ENCODE assay signal across 12 mouse cellular contexts in genomic region chr15:83418685-83419084, GRCm38 (mm10). TPM values are rescaled to one million over a fixed set of nuclear protein-coding genes. Genes with fewer than 3 reads are reported as not detected.
DNase-seq lines count a peak whose midpoint lies in the region; ATAC-seq and TF ChIP-seq lines count a peak whose summit lies in the region.
"Had no signal": no experiment of that assay in that cellular context is flagged by ENCODE, and none has a peak within 500 bp of the region (broad histone marks: within the 10 kb centered on the region; RNA-seq: fewer than 3 reads in every experiment).

No protein-coding gene starts in this region.

- no peak for TF ChIP-seq EP300 in liver, postnatal 0 days (IDR thresholded peaks at IDR 0.05; ENCODE audit: low read depth)

- TF ChIP-seq CTCF in liver, postnatal 0 days (IDR thresholded peaks at IDR 0.05; ENCODE audit: low read depth) = no peak

- H3K36me3 ChIP-seq in heart, embryonic 11.5 days (ENCODE audit: control insufficient read depth, insufficient read depth, low read length) = no peaks in the 10 kb centered on the region
- H3K36me3 ChIP-seq in liver, postnatal 0 days (replicated peaks; ENCODE audit: insufficient read depth, low read length) = no peaks in the 10 kb centered on the region
- H3K36me3 ChIP-seq: embryonic facial prominence, embryonic 10.5 days; limb, embryonic 12.5 days had no signal

- H3K27ac ChIP-seq in heart, embryonic 11.5 days (ENCODE audit: low read depth, low read length) = no peak overlapping the region
- H3K27ac ChIP-seq in liver, postnatal 0 days (ENCODE audit: low read depth) = 0 out of 2 replicates have a peak overlapping the region, but pooled peaks have one; percentile 35
- H3K27ac ChIP-seq: embryonic facial prominence, embryonic 10.5 days; limb, embryonic 12.5 days had no signal

- 0 out of 2 replicates have a peak overlapping the region, but pooled peaks have one; percentile 8 for H3K9ac ChIP-seq in heart, embryonic 11.5 days (ENCODE audit: low read depth, low read length)
- no peak overlapping the region for H3K9ac ChIP-seq in liver, postnatal 0 days (replicated peaks)
- H3K9ac ChIP-seq: limb, embryonic 12.5 days had no signal

- no peak for ATAC-seq in heart, embryonic 11.5 days (replicated peaks; ENCODE audit: insufficient number of reproducible peaks, low FRiP score, low TSS enrichment)
- no peak for ATAC-seq in liver, postnatal 0 days
- ATAC-seq: intestine, postnatal 0 days had no signal

- H3K4me2 ChIP-seq in heart, embryonic 11.5 days = no peak overlapping the region
- H3K4me2 ChIP-seq in liver, postnatal 0 days (ENCODE audit: low read depth, low read length) = no peak overlapping the region
- H3K4me2 ChIP-seq: limb, embryonic 12.5 days had no signal

- DNase-seq in heart, postnatal 10 days = no peak
- DNase-seq in left cerebral cortex, postnatal 36 days (ENCODE audit: low spot score in 2 of 2) = peak; percentile 16 to 25
- DNase-seq in left cerebral cortex, postnatal 25 days (ENCODE audit: low spot score in 2 of 2) = no peak
- peak; percentile 70 for DNase-seq in gonadal fat pad, adult 2 months (ENCODE audit: low read depth)
- no peak for DNase-seq in liver, postnatal 0 days
- no peak for DNase-seq in right cerebral cortex, postnatal 14 days
- DNase-seq in retina, postnatal 1 day = no peak
- DNase-seq: cerebellum, adult 9-10 months had no signal

- no peaks in the 10 kb centered on the region for H3K27me3 ChIP-seq in heart, embryonic 11.5 days (ENCODE audit: control insufficient read depth, insufficient read depth, low read length)
- no peaks in the 10 kb centered on the region for H3K27me3 ChIP-seq in liver, postnatal 0 days (ENCODE audit: insufficient read depth, low read length)
- H3K27me3 ChIP-seq: limb, embryonic 12.5 days had no signal

- no peaks in the 10 kb centered on the region for H3K9me3 ChIP-seq in heart, embryonic 11.5 days (replicated peaks; ENCODE audit: control insufficient read depth, low read length)
- no peaks in the 10 kb centered on the region for H3K9me3 ChIP-seq in liver, postnatal 0 days (ENCODE audit: low read length)
- H3K9me3 ChIP-seq: embryonic facial prominence, embryonic 10.5 days; limb, embryonic 12.5 days had no signal

- no peak overlapping the region for H3K4me3 ChIP-seq in heart, embryonic 11.5 days (ENCODE audit: low read depth, low read length)
- H3K4me3 ChIP-seq in liver, postnatal 0 days (ENCODE audit: low read depth, low read length) = no peak overlapping the region
- H3K4me3 ChIP-seq: embryonic facial prominence, embryonic 10.5 days; limb, embryonic 12.5 days had no signal

- H3K4me1 ChIP-seq in heart, embryonic 11.5 days (ENCODE audit: control insufficient read depth, insufficient read depth, low read length) = peaks cover 56% of the 10 kb centered on the region
- H3K4me1 ChIP-seq in liver, postnatal 0 days (ENCODE audit: insufficient read depth) = peaks cover 43% of the 10 kb centered on the region

- intact Hi-C loops in heart, postnatal 10 days (cut with DNase I) = no loop called here
- intact Hi-C loops in left cerebral cortex, postnatal 36 days (cut with DNase I) = loop anchor here (5.0 kb wide), 1 partner anchor 34 kb away; no protein-coding TSS in a partner anchor
- intact Hi-C loops in left cerebral cortex, postnatal 25 days (cut with DNase I) = no loop called here

RNA-seq across cellular contexts. Expression of gene Pacsin2, which starts 45.7 kb away (rescaled TPM):
- 55.0 and 60.0 TPM in 2 replicates for polyA plus RNA-seq in heart, embryonic 11.5 days (2014; fragmentation: Nextera tagmentation; extraction: Ambion mirVana)
- 100 to 1,000 TPM; 162 to 168 TPM for total RNA-seq in heart, postnatal 10 days (2021)
- total RNA-seq in left cerebral cortex, postnatal 36 days (2021) = 100 to 1,000 TPM in 1 of 2 experiments, 10 to 100 TPM in 1; 88.9 to 102 TPM
- 10 to 100 TPM; 90.1 to 97.8 TPM for total RNA-seq in left cerebral cortex, postnatal 25 days (2021)
- 39.6 and 42.9 TPM in 2 replicates for polyA plus RNA-seq in gonadal fat pad, adult 2 months (2012; rRNA removed)
- 20.6 and 24.3 TPM in 2 replicates for polyA plus RNA-seq in liver, postnatal 0 days (2015; fragmentation: Nextera tagmentation; extraction: Ambion mirVana)

Comparison
In these comparisons a context has a peak if more than half of its experiments do, and no peak if none do; other contexts are left out.
1. DNase-seq: peak in left cerebral cortex, postnatal 36 days (2 of 2) and gonadal fat pad, adult 2 months (single experiment); none in heart, postnatal 10 days (0 of 2), left cerebral cortex, postnatal 25 days (0 of 2), liver, postnatal 0 days (single experiment), right cerebral cortex, postnatal 14 days (single experiment) and retina, postnatal 1 day (single experiment).